Mouse (Mus musculus) R1 (cell line): ENCODE results near the gene Olfr229.
A peak's percentile ranks its signal among the peaks of the same experiment; 100 is the strongest.
"Not testable (repeated sequence)": the region's sequence is repeated elsewhere in the genome, so short reads cannot be mapped to it uniquely, and the experiment has no call there.

ENCODE experiments used
- DNase-seq: peaks from one replicate; pipeline ENCODE4 v3.0.0-alpha.2; 2018; ENCODE audit warnings: low read depth, low spot score

The Olfr229 gene

GRCm38 (mm10) chr9:39907036-39907435 is at the start of gene Olfr229:
Gene Olfr229, plus strand, starts transcription at chr9:39907336.
- DNase-seq: no peak

GRCm38 (mm10) chr9:39866122-39866521 is 41.0 kb upstream of the Olfr229 start, which contains the start of gene Olfr972:
Gene Olfr972, plus strand, starts transcription at chr9:39866422.
- DNase-seq: no peak

DNA sequence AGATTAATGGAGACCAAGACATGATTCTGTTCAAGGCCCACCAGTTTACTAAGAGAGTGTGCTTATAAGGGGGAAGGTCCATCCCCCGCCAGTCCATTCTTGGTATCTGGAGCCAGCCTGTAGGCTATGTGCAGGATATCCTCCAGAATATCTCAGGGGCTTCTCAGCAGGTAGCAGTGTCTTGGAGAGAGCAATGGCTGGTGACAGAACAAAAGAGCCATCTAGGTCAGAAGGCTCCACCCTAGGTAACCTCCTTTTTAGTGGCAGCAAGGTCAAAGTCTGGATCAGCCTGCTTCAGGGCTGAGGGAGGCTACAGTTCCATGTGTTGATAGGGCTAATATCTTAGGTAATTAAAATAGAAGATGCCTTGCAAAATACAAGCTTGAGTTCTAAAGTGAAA is 35.1 kb upstream of the Olfr229 start:
- peak; percentile 34 for DNase-seq

DNA sequence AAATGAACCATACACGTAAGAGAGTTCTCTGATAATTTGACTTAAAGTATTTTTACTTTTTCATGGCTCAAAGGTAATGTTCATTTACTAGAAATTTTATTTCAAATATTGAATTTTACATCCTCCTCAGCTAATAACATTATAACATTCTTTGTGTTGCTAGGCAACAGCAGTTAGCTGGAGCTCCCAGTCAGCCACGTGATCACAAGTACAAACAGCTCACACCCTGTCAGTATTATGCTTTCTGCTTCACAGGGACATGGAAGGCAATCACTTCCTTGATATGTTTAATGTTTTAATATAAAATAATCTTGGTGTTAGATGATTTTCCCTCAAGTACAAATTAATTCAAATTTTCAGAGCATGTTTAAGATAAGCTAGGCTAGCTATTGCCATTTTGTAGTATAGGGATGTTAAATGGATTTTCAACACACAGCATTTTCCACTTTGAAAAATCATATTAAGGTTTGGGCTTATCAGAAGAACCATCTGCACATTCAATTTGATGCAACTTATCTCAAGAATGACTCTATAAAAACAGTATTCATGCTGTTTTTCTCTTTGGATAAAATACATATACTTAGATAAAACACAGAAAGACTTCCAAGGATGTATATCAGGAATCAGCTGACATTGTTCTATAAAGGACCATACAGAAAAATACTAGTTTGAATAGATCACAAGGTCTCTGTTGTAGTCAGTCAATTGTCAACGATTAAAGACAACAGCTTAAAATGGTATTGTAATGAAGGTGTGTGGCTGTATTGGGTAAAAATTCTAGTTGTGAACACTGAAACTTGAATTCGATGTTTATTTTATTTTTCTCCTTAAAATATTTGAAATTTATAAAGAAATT is 29.4 kb upstream of the Olfr229 start:
- DNase-seq: not testable (repeated sequence)

DNA sequence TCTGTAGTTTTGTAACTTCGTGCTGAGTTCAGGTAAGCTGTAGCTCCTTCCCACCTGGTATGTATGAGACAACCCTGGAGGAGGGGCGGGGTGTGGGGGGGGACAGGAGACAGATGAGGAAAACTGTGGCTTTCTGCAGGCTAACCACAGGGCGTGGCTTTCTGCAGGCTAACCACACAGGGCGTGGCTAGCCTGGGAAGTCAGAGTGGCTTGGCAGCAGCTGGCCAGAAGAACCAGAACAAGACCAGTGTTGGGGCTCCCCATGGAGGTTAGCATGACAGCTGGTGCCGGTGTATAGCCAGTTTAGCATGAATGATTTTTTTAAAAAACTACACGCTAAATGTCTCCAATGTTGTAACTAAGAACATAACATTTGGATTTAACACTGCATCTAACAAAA is 2.0 kb upstream of the Olfr229 start:
- peak; percentile 8 for DNase-seq

DNA sequence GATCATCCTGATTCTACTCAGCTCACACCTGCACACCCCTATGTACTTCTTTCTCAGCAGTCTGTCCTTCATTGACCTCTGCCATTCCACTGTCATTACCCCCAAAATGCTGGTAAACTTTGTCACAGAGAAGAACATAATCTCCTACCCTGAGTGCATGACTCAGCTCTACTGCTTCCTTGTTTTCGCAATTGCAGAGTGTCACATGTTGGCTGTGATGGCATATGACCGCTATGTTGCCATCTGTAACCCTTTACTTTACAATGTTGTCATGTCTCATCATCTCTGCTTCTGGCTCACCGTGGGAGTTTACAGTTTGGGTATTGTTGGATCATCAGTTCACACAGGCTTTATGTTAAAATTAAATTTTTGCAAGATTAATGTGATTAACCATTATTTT is 2.8 kb downstream of the Olfr229 start:
- DNase-seq: no peak

GRCm38 (mm10) chr9:39927975-39928836 is 21.1 kb downstream of the Olfr229 start:
- not testable (repeated sequence) for DNase-seq

DNA sequence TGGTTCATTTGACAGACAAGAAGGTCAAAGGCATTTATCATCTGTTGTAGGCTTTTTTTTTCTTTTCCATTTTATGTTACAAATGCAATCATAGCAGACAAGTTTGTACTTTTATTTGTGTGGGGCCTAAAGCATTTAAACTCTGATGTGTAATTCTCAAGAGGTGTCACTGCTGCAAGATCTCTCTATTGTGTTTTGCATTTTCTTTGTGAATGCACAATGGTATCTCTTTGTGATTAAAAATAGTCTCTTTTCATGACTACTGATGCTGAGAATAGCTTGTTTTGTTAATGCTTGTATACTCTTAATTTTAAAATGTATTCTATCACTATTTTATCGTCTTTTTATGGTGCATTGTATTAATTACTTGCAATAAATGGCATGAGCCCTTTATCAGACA is 21.7 kb downstream of the Olfr229 start:
- DNase-seq: not testable (repeated sequence)

- DNase-seq: no peak
Observed at GRCm38 (mm10) chr9:39937201-39937600, 30.1 kb downstream of the Olfr229 start, which contains the start of gene Olfr974. Gene Olfr974, plus strand, starts transcription at chr9:39937501.

- DNase-seq: no peak
Observed at GRCm38 (mm10) chr9:39951946-39952345, 44.8 kb downstream of the Olfr229 start, which contains the start of gene Olfr975. Gene Olfr975, minus strand, starts transcription at chr9:39952046.

DNA sequence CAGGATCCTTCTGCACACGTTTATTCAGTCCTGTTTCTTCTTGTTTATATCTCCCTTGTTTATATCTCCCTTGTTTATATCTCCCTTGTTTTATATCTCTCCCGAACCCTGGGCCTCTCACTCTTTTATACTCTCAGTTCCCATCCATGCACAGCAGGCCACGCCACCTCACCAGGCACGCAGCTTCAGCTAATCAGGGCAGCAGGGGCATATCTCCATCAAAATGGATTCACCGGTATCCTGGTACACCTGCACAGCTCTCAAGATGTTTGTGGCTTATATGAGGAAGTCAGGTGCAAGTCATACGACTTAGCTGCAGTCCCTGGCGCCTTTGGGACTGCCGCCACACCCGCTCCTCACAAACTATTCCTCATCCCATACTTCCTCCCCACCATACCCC is 53.9 kb downstream of the Olfr229 start, which contains the start of gene Olfr976:
Olfr976 (minus strand) TSS at position 101 of the 400 bp plus-strand sequence.
- DNase-seq: not testable (repeated sequence)
